Mouse (Mus musculus) heart, embryonic 14.5 days (tissue): ENCODE data around the gene Dusp8. TPM values are rescaled to one million over a fixed set of nuclear protein-coding genes. Genes with fewer than 3 reads are reported as not detected.
"Not testable (repeated sequence)": the region's sequence is repeated elsewhere in the genome, so short reads cannot be mapped to it uniquely, and the experiment has no call there.

Source experiments
- ATAC-seq: fragments of 200-750 bp; cut with Nextera tagmentation; 2 replicates; pipeline ENCODE4 v1.8.0; 2017; ENCODE audit warnings: low read depth, moderate TSS enrichment; ENCODE audit not compliant: insufficient number of reproducible peaks, insufficient read depth, low FRiP score
- H3K27ac ChIP-seq, 2 experiments: fragments of 200-500 bp in 1 of 2; fragments of 300-500 bp in 1 of 2; sonication (generic) in 1 of 2; replicated peaks in 1 of 2; 2 replicates each; pipeline ENCODE4 v1.5.1; 2012 to 2014; ENCODE audit warnings: low read depth in 2 of 2, low read length in 2 of 2, control low read depth in 1 of 2, mild to moderate bottlenecking in 1 of 2, mixed read lengths in 1 of 2; ENCODE audit not compliant: control insufficient read depth in 1 of 2, insufficient read depth in 1 of 2
- H3K27me3 ChIP-seq: fragments of 300-500 bp; sonication (generic); 2 replicates; pipeline ENCODE4 v1.6.1; 2014; ENCODE audit warnings: mild to moderate bottlenecking, low read length, control low read depth; ENCODE audit not compliant: control insufficient read depth, insufficient read depth
- H3K36me3 ChIP-seq: fragments of 300-500 bp; sonication (generic); 2 replicates; pipeline ENCODE4 v1.6.1; 2014; ENCODE audit warnings: mild to moderate bottlenecking, control low read depth, low read length, mixed read lengths; ENCODE audit not compliant: control insufficient read depth, insufficient read depth
- H3K4me1 ChIP-seq, 2 experiments: fragments of 200-500 bp in 1 of 2; fragments of 300-500 bp in 1 of 2; sonication (generic) in 1 of 2; 2 replicates each; pipeline ENCODE4 v1.6.1; 2012 to 2014; ENCODE audit warnings: low read length in 2 of 2, control low read depth in 1 of 2, mixed read lengths in 1 of 2; ENCODE audit not compliant: control insufficient read depth in 2 of 2, insufficient read depth in 2 of 2
- H3K4me2 ChIP-seq: fragments of 300-500 bp; sonication (generic); 2 replicates; pipeline ENCODE4 v1.6.1; 2014; ENCODE audit warnings: mild to moderate bottlenecking, low read length
- H3K4me3 ChIP-seq, 2 experiments: fragments of 200-500 bp in 1 of 2; fragments of 300-500 bp in 1 of 2; sonication (generic) in 1 of 2; 2 replicates each; pipeline ENCODE4 v1.5.1; 2012 to 2014; ENCODE audit warnings: low read length in 2 of 2, mild to moderate bottlenecking in 2 of 2, control low read depth in 1 of 2, low read depth in 1 of 2, moderate library complexity in 1 of 2; ENCODE audit not compliant: control insufficient read depth in 1 of 2, insufficient read depth in 1 of 2
- H3K9ac ChIP-seq: fragments of 300-500 bp; sonication (generic); 2 replicates; pipeline ENCODE4 v1.6.1; 2014; ENCODE audit warnings: mild to moderate bottlenecking, low read length
- H3K9me3 ChIP-seq: fragments of 300-500 bp; sonication (generic); 2 replicates; pipeline ENCODE4 v1.6.1; 2016; ENCODE audit warnings: low read length, control low read depth; ENCODE audit not compliant: control insufficient read depth
- WGBS: fragments of 180-500 bp; shearing (Covaris S2); extraction: QIAGEN DNeasy Blood & Tissue Kit; methylation state at CpG from one replicate; pipeline ENCODE4 v1.1.7; 2014; 5-methylcytosine and 5-hydroxymethylcytosine counted together
- polyA plus RNA-seq: library from polyadenylated mRNA; unstranded; fragments of >200 nt; fragmentation: Nextera tagmentation; extraction: Ambion mirVana; gene quantifications from 2 replicates; pipeline ENCODE4 v1.2.1, GENCODE M21; 2014

Dusp8 gene
- polyA plus RNA-seq, 1 experiment from 2014 or later = 16.7 TPM

- 85% methylated on average over 1 of the region's 1 CpGs for WGBS
- H3K4me2 ChIP-seq, H3K36me3 ChIP-seq, ATAC-seq, H3K4me1 ChIP-seq, H3K9ac ChIP-seq, H3K27ac ChIP-seq, H3K27me3 ChIP-seq, H3K9me3 ChIP-seq, H3K4me3 ChIP-seq: not testable (repeated sequence)
Observed at GRCm38 (mm10) chr7:142120629-142121028, 25.0 kb upstream of the Dusp8 start, which contains the start of gene Gm45618. Gm45618 (minus strand) TSS chr7:142120729.

GRCm38 (mm10) chr7:142119632-142120031 is 24.0 kb upstream of the Dusp8 start:
- no peaks in the 10 kb centered on the region for H3K36me3 ChIP-seq
- H3K4me1 ChIP-seq = no peaks in the 10 kb centered on the region
- 0 out of 2 replicates have a peak, but pooled peaks cover 3% of the 10 kb centered on the region for H3K27me3 ChIP-seq
- H3K9me3 ChIP-seq = no peaks in the 10 kb centered on the region
- 8% methylated on average over 5 of the region's 5 CpGs for WGBS
- H3K4me3 ChIP-seq = no peak overlapping the region
- no peak for ATAC-seq
- H3K27ac ChIP-seq = no peak overlapping the region
- no peak overlapping the region for H3K9ac ChIP-seq
- H3K4me2 ChIP-seq = no peak overlapping the region

- no peaks in the 10 kb centered on the region for H3K4me1 ChIP-seq
- H3K27ac ChIP-seq = no peak overlapping the region
- H3K27me3 ChIP-seq = no peaks in the 10 kb centered on the region
- H3K36me3 ChIP-seq = no peaks in the 10 kb centered on the region
- WGBS = 48% methylated on average over 5 of the region's 5 CpGs
- no peaks in the 10 kb centered on the region for H3K9me3 ChIP-seq
- no peak overlapping the region for H3K9ac ChIP-seq
- no peak for ATAC-seq
- H3K4me3 ChIP-seq = no peak overlapping the region
- H3K4me2 ChIP-seq = no peak overlapping the region
Observed at GRCm38 (mm10) chr7:142104747-142105146, 9.1 kb upstream of the Dusp8 start.

- Histone ChIP-seq H3K4me2 (no peak overlapping the region), H3K36me3 (no peaks in the 10 kb centered on the region), H3K9me3 (no peaks in the 10 kb centered on the region), H3K4me1 (peaks cover 14 to 18% of the 10 kb centered on the region in 2 experiments), H3K27me3 (peaks cover 10% of the 10 kb centered on the region), H3K27ac (no peak overlapping the region), H3K4me3 (no peak overlapping the region), H3K9ac (no peak overlapping the region)
- no peak for ATAC-seq
- 10% methylated on average over 9 of the region's 9 CpGs for WGBS
Observed at GRCm38 (mm10) chr7:142097776-142098175, 2.1 kb upstream of the Dusp8 start.

- ATAC-seq = no peak
- H3K27ac ChIP-seq = no peak overlapping the region
- H3K4me1 ChIP-seq = peaks cover 25 to 26% of the 10 kb centered on the region in 2 experiments
- H3K4me2 ChIP-seq = no peak overlapping the region
- H3K27me3 ChIP-seq = peaks cover 10% of the 10 kb centered on the region
- H3K9me3 ChIP-seq = no peaks in the 10 kb centered on the region
- no peaks in the 10 kb centered on the region for H3K36me3 ChIP-seq
- WGBS = 66% methylated on average over 4 of the region's 4 CpGs
- no peak overlapping the region for H3K4me3 ChIP-seq
- no peak overlapping the region for H3K9ac ChIP-seq
Observed at GRCm38 (mm10) chr7:142096701-142097100, 1.1 kb upstream of the Dusp8 start.

- Histone ChIP-seq H3K27ac (peak overlapping the region; percentile 71 to 84), H3K4me3 (peak overlapping the region; percentile 88 to 97), H3K9ac (peak overlapping the region; percentile 96), H3K4me2 (peak overlapping the region; percentile 91), H3K27me3 (peaks cover 10% of the 10 kb centered on the region), H3K36me3 (no peaks in the 10 kb centered on the region), H3K4me1 (peaks cover 40 to 42% of the 10 kb centered on the region in 2 experiments), H3K9me3 (no peaks in the 10 kb centered on the region)
- peak; percentile 11; the same call in 1 of the 2 replicates for ATAC-seq
- WGBS = under 1% methylated on average over 86 of the region's 89 CpGs
Observed at GRCm38 (mm10) chr7:142094301-142095143, 1.1 kb downstream of the Dusp8 start.

GRCm38 (mm10) chr7:142093696-142094240 is 1.9 kb downstream of the Dusp8 start:
- ATAC-seq = no peak
- peak overlapping the region; percentile 91 for H3K4me2 ChIP-seq
- peaks cover 47 to 50% of the 10 kb centered on the region in 2 experiments for H3K4me1 ChIP-seq

More at GRCm38 (mm10) chr7:142093696-142094240, 1.9 kb downstream of the Dusp8 start:
- H3K36me3 ChIP-seq = no peaks in the 10 kb centered on the region
- H3K9me3 ChIP-seq = no peaks in the 10 kb centered on the region
- peaks cover 6% of the 10 kb centered on the region for H3K27me3 ChIP-seq
- H3K27ac ChIP-seq = no peak overlapping the region
- H3K4me3 ChIP-seq = peak overlapping the region; percentile 88 to 97
- 37% methylated on average over 6 of the region's 6 CpGs for WGBS
- H3K9ac ChIP-seq = peak overlapping the region; percentile 96
